Mouse (Mus musculus) megakaryocyte, embryonic 14.5 days (primary cell): ENCODE measurements around the gene Mylip.

Source experiments
- FLI1 ChIP-seq: IDR thresholded peaks from 2 replicates; pipeline ENCODE4 v1.6.1; 2012; ENCODE audit warnings: low read length, inconsistent platforms, mixed read lengths
- GATA1 ChIP-seq: IDR thresholded peaks from 3 replicates; pipeline ENCODE4 v1.6.1; 2012; ENCODE audit warnings: mixed read lengths, low read length, inconsistent platforms, borderline replicate concordance

GRCm38 (mm10) chr13:45389448-45390311, at the start of gene Mylip:
- TF ChIP-seq FLI1 (no peak), GATA1 (no peak)
